Mouse (Mus musculus) layer of hippocampus, postnatal 36 days (tissue): ENCODE results near the gene Zfp558. TPM values are rescaled to one million over a fixed set of nuclear protein-coding genes. Genes with fewer than 3 reads are reported as not detected.
"Not testable (repeated sequence)": the region's sequence is repeated elsewhere in the genome, so short reads cannot be mapped to it uniquely, and the experiment has no call there.

ENCODE experiments used
- DNase-seq, 2 experiments: peaks; one replicate each; pipeline ENCODE4 v3.0.0; 2022
- microRNA-seq, 2 experiments: library from miRNA; unstranded; fragments of <30 nt; microRNA quantifications; one replicate each; pipeline ENCODE4 v1.2.0; 2021
- total RNA-seq, 2 experiments: library from RNA; stranded (reverse); gene quantifications; 2 replicates each; pipeline ENCODE4 v1.2.3; 2021

Gene Zfp558
- 1 to 10 TPM; 2.5 to 2.8 TPM for total RNA-seq

GRCm38 (mm10) chr9:18478168-18478567 is at the start of gene Zfp558, which contains the start of gene Mbd3l1:
Gene Zfp558, minus strand, starts transcription at chr9:18478268.
Gene Mbd3l1, plus strand, starts transcription at chr9:18478359.
- DNase-seq, result no peak

- peak in 1 of 2 experiments; percentile 3 for DNase-seq
Measured at GRCm38 (mm10) chr9:18508098-18508497, 30.0 kb upstream of the Zfp558 start.

- peak; percentile 62 to 74 for DNase-seq
Measured at GRCm38 (mm10) chr9:18473324-18474128, 4.5 kb downstream of the Zfp558 start.

GRCm38 (mm10) chr9:18468005-18468404 is 10.1 kb downstream of the Zfp558 start:
- DNase-seq, result no peak

GRCm38 (mm10) chr9:18467350-18467749 is 10.7 kb downstream of the Zfp558 start:
- DNase-seq, result no peak

- no peak for DNase-seq
Measured at GRCm38 (mm10) chr9:18456520-18456919, 21.5 kb downstream of the Zfp558 start.

- DNase-seq, result peak; percentile 1 to 7
Measured at GRCm38 (mm10) chr9:18431687-18432086, 46.4 kb downstream of the Zfp558 start.

GRCm38 (mm10) chr9:18430354-18430753 is 47.7 kb downstream of the Zfp558 start, which contains the start of gene Mbd3l2:
Gene Mbd3l2, plus strand, starts transcription at chr9:18430654.
- DNase-seq, result no peak

GRCm38 (mm10) chr9:18412371-18412770 is 65.7 kb downstream of the Zfp558 start:
- not testable (repeated sequence) for DNase-seq

Small RNA genes within 50 kb of the gene (microRNA-seq; reads per million reads assigned to microRNA genes)
- gene Gm22854, result 0 reads per million in 2 experiments

Other genes with a start within 250 kb of the Zfp558 start
- gene Chordc1, start 186.1 kb downstream of the Zfp558 start, total RNA-seq, result 100 to 1,000 TPM; 126 to 160 TPM
- 1 to 10 TPM in 1 of 2 experiments, under 1 TPM in 1; 0.47 to 1.0 TPM for gene Naalad2, start 75.3 kb downstream of the Zfp558 start, total RNA-seq
- not detected for gene Ubtfl1, start 73.8 kb downstream of the Zfp558 start, total RNA-seq
- gene Mbd3l2, start 47.6 kb downstream of the Zfp558 start, total RNA-seq, result not detected
- gene Mbd3l1, start 91 bp upstream of the Zfp558 start, total RNA-seq, result not detected
- not detected for gene Muc16, start 196.3 kb upstream of the Zfp558 start, total RNA-seq